Comparison of ENCODE assay signal across 16 mouse cellular contexts in the genomic region with DNA sequence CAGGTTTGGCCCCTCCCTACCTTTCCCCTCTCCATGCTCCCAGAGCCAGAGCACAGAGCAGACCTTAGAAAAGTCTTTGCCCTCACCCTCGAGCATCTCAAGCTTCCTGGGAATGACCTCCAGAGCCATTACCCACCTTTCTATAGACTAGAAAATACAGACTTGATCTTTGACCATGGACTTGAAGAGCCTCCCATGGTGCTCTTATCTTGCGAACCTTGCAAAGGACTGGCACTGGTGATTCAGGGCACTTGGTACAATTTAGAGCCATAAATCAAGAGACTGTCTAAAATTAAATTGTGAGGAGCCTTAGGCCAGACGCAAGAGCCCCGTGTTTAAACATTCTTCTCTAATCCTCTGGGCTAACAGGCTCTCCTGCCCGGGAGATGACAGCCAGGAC.
"Had no signal": no experiment of that assay in that cellular context is flagged by ENCODE, and none has a peak within 500 bp of the region (broad histone marks: within the 10 kb centered on the region; RNA-seq: fewer than 3 reads in every experiment).

No protein-coding gene starts in this region.

- H3K9ac ChIP-seq: neural tube, embryonic 13.5 days; neural tube, embryonic 15.5 days; stomach, embryonic 15.5 days had no signal

- H3K27ac ChIP-seq: neural tube, embryonic 13.5 days; neural tube, embryonic 15.5 days; stomach, embryonic 15.5 days; stomach, postnatal 0 days had no signal

- H3K4me2 ChIP-seq: neural tube, embryonic 13.5 days; neural tube, embryonic 15.5 days; stomach, embryonic 15.5 days had no signal

- H3K9me3 ChIP-seq: neural tube, embryonic 13.5 days; neural tube, embryonic 15.5 days; stomach, embryonic 15.5 days had no signal

- H3K4me3 ChIP-seq: neural tube, embryonic 13.5 days; neural tube, embryonic 15.5 days; stomach, embryonic 15.5 days had no signal

- H3K27me3 ChIP-seq: neural tube, embryonic 13.5 days; neural tube, embryonic 15.5 days; stomach, embryonic 15.5 days had no signal

- H3K4me1 ChIP-seq: stomach, embryonic 15.5 days had no signal

- H3K36me3 ChIP-seq: neural tube, embryonic 13.5 days; neural tube, embryonic 15.5 days; stomach, embryonic 15.5 days had no signal

- DNase-seq: retina, postnatal 1 day; right cerebral cortex, adult 18-20 months; right cerebral cortex, postnatal 14 days; right cerebral cortex, postnatal 25 days; right cerebral cortex, postnatal 4 days; spleen, adult 18-20 months; thymus, adult 18-20 months; thymus, adult 2 months; thymus, postnatal 14 days; thymus, postnatal 25 days; thymus, postnatal 36 days; thymus, postnatal 4 days had no signal
